Mouse (Mus musculus) liver, embryonic 13.5 days (tissue): Measurements from ENCODE around the gene Iqck. TPM values are rescaled to one million over a fixed set of nuclear protein-coding genes. Genes with fewer than 3 reads are reported as not detected.

ENCODE experiments used
- ATAC-seq: fragments of 200-750 bp; cut with Nextera tagmentation; 2 replicates; pipeline ENCODE4 v1.8.0; 2017; ENCODE audit warnings: low read depth, mild to moderate bottlenecking, moderate number of reproducible peaks, moderate library complexity
- DNase-seq: peaks from one replicate; pipeline ENCODE4 v3.0.0; 2022
- H3K27ac ChIP-seq: fragments of 300-500 bp; sonication (generic); 2 replicates; pipeline ENCODE4 v1.5.1; 2015; ENCODE audit warnings: moderate library complexity, mild to moderate bottlenecking, inconsistent platforms
- H3K27me3 ChIP-seq: fragments of 300-500 bp; sonication (generic); 2 replicates; pipeline ENCODE4 v1.6.1; 2015; ENCODE audit warnings: mild to moderate bottlenecking, inconsistent platforms
- H3K36me3 ChIP-seq: fragments of 300-500 bp; sonication (generic); 2 replicates; pipeline ENCODE4 v1.6.1; 2015; ENCODE audit warnings: mild to moderate bottlenecking, inconsistent platforms
- H3K4me1 ChIP-seq: fragments of 300-500 bp; sonication (generic); replicated peaks from 2 replicates; pipeline ENCODE4 v1.6.1; 2015; ENCODE audit warnings: inconsistent platforms
- H3K4me2 ChIP-seq: fragments of 300-500 bp; sonication (generic); 2 replicates; pipeline ENCODE4 v1.6.1; 2015; ENCODE audit warnings: inconsistent platforms, mild to moderate bottlenecking, moderate library complexity
- H3K4me3 ChIP-seq: fragments of 300-500 bp; sonication (generic); replicated peaks from 2 replicates; pipeline ENCODE4 v1.5.1; 2015; ENCODE audit warnings: mild to moderate bottlenecking, inconsistent platforms
- H3K9ac ChIP-seq: fragments of 300-500 bp; sonication (generic); 2 replicates; pipeline ENCODE4 v1.6.1; 2015; ENCODE audit warnings: mild to moderate bottlenecking, inconsistent platforms
- H3K9me3 ChIP-seq: fragments of 300-500 bp; sonication (generic); replicated peaks from 2 replicates; pipeline ENCODE4 v1.6.1; 2016; ENCODE audit warnings: inconsistent platforms
- WGBS: fragments of 180-500 bp; shearing (Covaris S2); methylation state at CpG from one replicate; pipeline ENCODE4 v1.1.7; 2015; ENCODE audit not compliant: insufficient replicate concordance; 5-methylcytosine and 5-hydroxymethylcytosine counted together
- polyA plus RNA-seq: library from polyadenylated mRNA; unstranded; fragments of >200 nt; fragmentation: Nextera tagmentation; extraction: Ambion mirVana; gene quantifications from 2 replicates; pipeline ENCODE4 v1.2.1, GENCODE M21; 2015

Gene Iqck
- polyA plus RNA-seq, 1 experiment from 2014 or later = 0.18 TPM

DNA sequence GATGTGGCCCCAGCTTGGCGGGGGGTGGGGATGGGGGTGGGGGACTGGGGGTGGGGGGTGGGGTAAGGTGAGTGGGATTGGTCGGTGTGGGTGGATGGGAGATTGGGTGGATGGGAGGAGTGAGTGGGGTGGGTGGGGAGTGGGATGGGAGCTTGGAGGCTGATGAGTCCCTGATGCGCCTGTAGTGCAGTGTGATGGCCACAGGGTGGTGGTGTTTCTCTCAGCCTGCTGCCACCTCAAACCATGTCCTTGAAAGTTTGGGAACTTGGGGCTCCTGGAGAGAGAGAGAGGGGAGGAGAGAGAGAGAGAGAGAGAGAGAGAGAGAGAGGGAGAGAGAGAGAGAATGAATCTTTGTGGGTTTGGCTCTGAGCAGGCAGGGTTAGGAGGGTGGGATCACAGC lies 160.2 kb downstream of the Iqck start:
- 3% methylated on average over 3 of the region's 3 CpGs for WGBS
- no peak overlapping the region for H3K4me2 ChIP-seq
- H3K4me3 ChIP-seq = no peak overlapping the region
- no peaks in the 10 kb centered on the region for H3K9me3 ChIP-seq
- no peak overlapping the region for H3K9ac ChIP-seq
- no peak for ATAC-seq
- no peaks in the 10 kb centered on the region for H3K4me1 ChIP-seq
- no peak for DNase-seq
- H3K36me3 ChIP-seq = no peaks in the 10 kb centered on the region
- no peaks in the 10 kb centered on the region for H3K27me3 ChIP-seq
- no peak overlapping the region for H3K27ac ChIP-seq

DNA sequence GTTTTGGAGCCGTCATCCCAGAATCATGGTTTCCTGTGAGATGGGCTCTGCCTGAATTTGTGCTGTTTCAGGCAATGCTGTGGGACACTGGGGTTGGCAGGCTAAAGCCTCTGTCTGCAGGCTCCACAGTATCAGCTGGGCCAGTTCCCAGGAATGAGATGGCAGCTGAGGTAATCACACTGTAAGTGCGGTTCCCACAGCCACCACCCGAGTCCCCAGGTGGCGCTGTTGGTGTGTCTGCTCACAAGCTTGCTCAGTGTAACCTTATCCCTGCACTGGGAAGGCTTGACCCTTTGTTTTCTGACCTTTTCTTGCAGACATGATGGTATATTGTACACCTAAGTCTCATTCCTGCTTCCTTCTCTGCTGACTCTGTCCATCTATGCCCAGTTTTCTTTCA lies 164.0 kb downstream of the Iqck start:
- Histone ChIP-seq H3K4me2 (no peak overlapping the region), H3K4me3 (no peak overlapping the region), H3K27me3 (no peaks in the 10 kb centered on the region), H3K9ac (no peak overlapping the region), H3K27ac (no peak overlapping the region), H3K4me1 (no peaks in the 10 kb centered on the region), H3K36me3 (no peaks in the 10 kb centered on the region), H3K9me3 (no peaks in the 10 kb centered on the region)
- DNase-seq = no peak
- no peak for ATAC-seq
- WGBS = 9% methylated on average over 4 of the region's 4 CpGs

Other genes starting within 250 kb of the Iqck start
- 46.3 and 47.0 TPM in 2 replicates for gene Gde1, start 150.0 kb upstream of the Iqck start, polyA plus RNA-seq
- 8.5 and 10.9 TPM in 2 replicates for gene Ccp110, start 143.2 kb upstream of the Iqck start, polyA plus RNA-seq
- 37.6 and 43.6 TPM in 2 replicates for gene Vps35l, start 115.5 kb upstream of the Iqck start, polyA plus RNA-seq
- gene Knop1, start 502 bp downstream of the Iqck start, polyA plus RNA-seq = 52.5 and 57.3 TPM in 2 replicates
- gene Gprc5b, start 139.5 kb downstream of the Iqck start, polyA plus RNA-seq = 0.20 and 0.37 TPM in 2 replicates